Mouse (Mus musculus): ENCODE results near the gene Olfr1380. TPM values are rescaled to one million over a fixed set of nuclear protein-coding genes. Genes with fewer than 3 reads are reported as not detected.

Gene Olfr1380
- polyA plus RNA-seq, 1 experiment from 2014 or later = not detected

DNA sequence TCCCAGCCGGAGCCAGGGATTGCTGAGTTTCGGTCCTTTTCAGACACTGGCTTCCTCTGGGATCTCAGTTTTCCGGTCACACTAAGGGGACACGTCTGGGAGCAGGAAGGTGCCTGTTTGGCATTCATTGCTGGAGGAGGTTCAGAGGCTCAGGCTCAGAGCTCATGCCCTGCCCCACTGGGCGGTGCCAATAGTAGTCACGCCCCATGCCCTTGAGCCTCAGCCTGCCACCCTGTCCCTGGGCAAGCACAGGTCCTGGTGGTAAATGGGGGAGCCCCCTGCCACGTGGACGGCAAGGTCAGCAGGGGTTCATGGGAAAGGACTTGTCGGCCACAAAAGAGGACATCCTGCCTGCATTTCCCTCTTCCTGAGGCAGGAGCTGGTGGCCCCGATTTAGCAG lies 56.7 kb downstream of the Olfr1380 start:
- WGBS = 10% methylated on average over 9 of the region's 10 CpGs

More for the DNA sequence above, 56.7 kb downstream of the Olfr1380 start:
- Histone ChIP-seq H3K4me3 (ENCODE audit: low read depth, low read length) (no peak overlapping the region), H3K4me1 (ENCODE audit: control insufficient read depth, insufficient read depth, low read length) (no peaks in the 10 kb centered on the region), H3K27ac (ENCODE audit: low read depth, low read length) (no peak overlapping the region), H3K36me3 (ENCODE audit: control insufficient read depth, insufficient read depth, low read length) (no peaks in the 10 kb centered on the region), H3K9ac (replicated peaks; ENCODE audit: low read depth, low read length) (no peak overlapping the region), H3K4me2 (ENCODE audit: low read depth, low read length) (no peak overlapping the region), H3K27me3 (ENCODE audit: control insufficient read depth, insufficient read depth, low read length) (no peaks in the 10 kb centered on the region; the same call in 1 of the 2 replicates), H3K9me3 (ENCODE audit: control insufficient read depth, low read length) (no peaks in the 10 kb centered on the region)
- ATAC-seq (ENCODE audit: low read depth) = no peak

Other genes with a start within 250 kb of the Olfr1380 start
- gene Olfr1391, start 234.1 kb upstream of the Olfr1380 start, polyA plus RNA-seq (2014; fragmentation: Nextera tagmentation; extraction: Ambion mirVana) = not detected in 2 replicates
- not detected in 2 replicates for gene Olfr1390, start 221.7 kb upstream of the Olfr1380 start, polyA plus RNA-seq (2014; fragmentation: Nextera tagmentation; extraction: Ambion mirVana)
- not detected in 2 replicates for gene Olfr1389, start 133.8 kb upstream of the Olfr1380 start, polyA plus RNA-seq (2014; fragmentation: Nextera tagmentation; extraction: Ambion mirVana)
- 0.15 TPM in 1 of 2 replicates, not detected in the other for gene Olfr1388, start 120.3 kb upstream of the Olfr1380 start, polyA plus RNA-seq (2014; fragmentation: Nextera tagmentation; extraction: Ambion mirVana)
- not detected in 2 replicates for gene Olfr1387, start 101.5 kb upstream of the Olfr1380 start, polyA plus RNA-seq (2014; fragmentation: Nextera tagmentation; extraction: Ambion mirVana)
- not detected in 2 replicates for gene Olfr1386, start 91.8 kb upstream of the Olfr1380 start, polyA plus RNA-seq (2014; fragmentation: Nextera tagmentation; extraction: Ambion mirVana)
- gene Olfr1385, start 67.8 kb upstream of the Olfr1380 start, polyA plus RNA-seq (2014; fragmentation: Nextera tagmentation; extraction: Ambion mirVana) = not detected in 2 replicates
- not detected in 2 replicates for gene Olfr1384, start 50.2 kb upstream of the Olfr1380 start, polyA plus RNA-seq (2014; fragmentation: Nextera tagmentation; extraction: Ambion mirVana)
- not detected in 2 replicates for gene Olfr1383, start 37.2 kb upstream of the Olfr1380 start, polyA plus RNA-seq (2014; fragmentation: Nextera tagmentation; extraction: Ambion mirVana)
- gene Olfr1382, start 28.6 kb upstream of the Olfr1380 start, polyA plus RNA-seq (2014; fragmentation: Nextera tagmentation; extraction: Ambion mirVana) = not detected in 2 replicates
- 0.05 TPM in 1 of 2 replicates, not detected in the other for gene Olfr1381, start 13.4 kb upstream of the Olfr1380 start, polyA plus RNA-seq (2014; fragmentation: Nextera tagmentation; extraction: Ambion mirVana)
- gene Flt4, start 52.4 kb downstream of the Olfr1380 start, polyA plus RNA-seq (2014; fragmentation: Nextera tagmentation; extraction: Ambion mirVana) = 1.5 and 2.3 TPM in 2 replicates
- not detected in 2 replicates for gene Scgb3a1, start 106.7 kb downstream of the Olfr1380 start, polyA plus RNA-seq (2014; fragmentation: Nextera tagmentation; extraction: Ambion mirVana)
- gene Cnot6, start 155.8 kb downstream of the Olfr1380 start, polyA plus RNA-seq (2014; fragmentation: Nextera tagmentation; extraction: Ambion mirVana) = 38.6 and 45.7 TPM in 2 replicates
- 3.6 and 4.9 TPM in 2 replicates for gene Gfpt2, start 237.3 kb downstream of the Olfr1380 start, polyA plus RNA-seq (2014; fragmentation: Nextera tagmentation; extraction: Ambion mirVana)